Mouse (Mus musculus) G1E (cell line): ENCODE results near the gene Gm21973. TPM values are rescaled to one million over a fixed set of nuclear protein-coding genes. Genes with fewer than 3 reads are reported as not detected.

Experiments used
- ATAC-seq: 2 replicates; pipeline ENCODE4 v1.8.0; 2016; ENCODE audit warnings: mild to moderate bottlenecking; ENCODE audit not compliant: insufficient number of reproducible peaks, poor library complexity, low FRiP score, severe bottlenecking; ENCODE audit errors: extremely low read depth
- DNase-seq: peaks from one replicate; pipeline ENCODE4 v3.0.0; 2012; ENCODE audit warnings: low spot score
- H3K27me3 ChIP-seq: 2 replicates; pipeline ENCODE4 v1.6.1; 2012; ENCODE audit warnings: mild to moderate bottlenecking, low read length, inconsistent platforms; ENCODE audit not compliant: insufficient read depth
- H3K36me3 ChIP-seq: replicated peaks from 2 replicates; pipeline ENCODE3; 2012; ENCODE audit warnings: mild to moderate bottlenecking, inconsistent platforms
- H3K4me1 ChIP-seq: 2 replicates; pipeline ENCODE4 v1.6.1; 2012; ENCODE audit warnings: low read depth, low read length, inconsistent platforms, mixed read lengths; ENCODE audit not compliant: insufficient read depth
- H3K4me3 ChIP-seq: 2 replicates; pipeline ENCODE4 v1.5.1; 2012; ENCODE audit warnings: low read depth, mild to moderate bottlenecking, inconsistent platforms, low read length, moderate library complexity, mixed read lengths
- H3K9me3 ChIP-seq: replicated peaks from 2 replicates; pipeline ENCODE4 v1.6.1; 2012; ENCODE audit warnings: inconsistent platforms
- CTCF ChIP-seq: IDR thresholded peaks from 2 replicates; pipeline ENCODE4 v1.5.1; 2012; ENCODE audit warnings: low read depth, low read length, inconsistent platforms, mixed read lengths
- GATA1 ChIP-seq: IDR thresholded peaks from 2 replicates; pipeline ENCODE4 v1.6.1; 2012; ENCODE audit warnings: borderline replicate concordance, low read length, inconsistent platforms, mixed read lengths
- GATA2 ChIP-seq: IDR thresholded peaks from 2 replicates; pipeline ENCODE4 v1.6.1; 2012; ENCODE audit warnings: low read depth, low read length, inconsistent platforms, borderline replicate concordance
- POLR2AphosphoS5 ChIP-seq: IDR thresholded peaks from 2 replicates; pipeline ENCODE4 v1.6.1; 2012; ENCODE audit warnings: low read depth, low read length, inconsistent platforms; ENCODE audit not compliant: insufficient replicate concordance
- TAL1 ChIP-seq: conservative IDR thresholded peaks from 2 replicates; pipeline ENCODE4 v1.6.1; 2012; ENCODE audit warnings: low read depth, low read length, inconsistent platforms, mixed read lengths
- polyA plus RNA-seq: library from polyadenylated mRNA; stranded (reverse); fragments of >175 nt; gene quantifications from 2 replicates; pipeline ENCODE4 v1.2.3, GENCODE M21; 2012
- total RNA-seq, 2 experiments: library from RNA; stranded (forward) in 1 of 2; stranded (reverse) in 1 of 2; fragments of 200-1000 nt in 1 of 2; fragments of >200 nt in 1 of 2; fragmentation: Nextera tagmentation in 1 of 2; gene quantifications; 2 replicates each; pipeline ENCODE4 v1.2.3; 2014 to 2017

Gm21973 gene
- total RNA-seq (2014; fragmentation: Nextera tagmentation) (not detected in 2 replicates), total RNA-seq (2017) (not detected in 2 replicates), polyA plus RNA-seq (not detected in 2 replicates)

DNA sequence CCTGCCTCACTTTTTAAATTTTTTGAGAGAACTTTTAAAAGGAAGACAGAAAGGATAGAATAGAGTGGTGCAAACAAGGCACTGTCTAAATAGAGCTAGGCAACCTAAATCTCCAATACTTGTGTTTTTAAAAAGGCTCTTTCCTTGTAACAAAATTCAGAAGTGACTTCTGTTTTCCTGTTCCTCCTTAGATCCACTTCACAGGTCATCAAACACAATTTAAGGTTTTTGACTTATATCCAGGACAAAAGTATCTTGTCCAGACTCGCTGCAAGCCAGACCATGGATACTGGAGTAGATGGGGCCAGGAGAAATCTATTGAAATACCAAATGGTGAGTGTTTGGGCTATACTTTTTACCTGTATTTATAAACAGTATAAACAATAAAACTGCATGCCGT is at the start of gene Gm21973:
Gene Gm21973 (plus strand): TSS at position 301 of the 400 bp plus-strand sequence.
- no peak for DNase-seq
- no peaks in the 10 kb centered on the region for H3K36me3 ChIP-seq
- TF ChIP-seq TAL1 (no peak), GATA1 (no peak), CTCF (no peak), GATA2 (no peak), POLR2AphosphoS5 (no peak)
- no peaks in the 10 kb centered on the region for H3K4me1 ChIP-seq
- H3K4me3 ChIP-seq = no peak within 1 kb of the TSS
- no peak for ATAC-seq
- H3K9me3 ChIP-seq = no peaks in the 10 kb centered on the region
- H3K27me3 ChIP-seq = no peaks in the 10 kb centered on the region

DNA sequence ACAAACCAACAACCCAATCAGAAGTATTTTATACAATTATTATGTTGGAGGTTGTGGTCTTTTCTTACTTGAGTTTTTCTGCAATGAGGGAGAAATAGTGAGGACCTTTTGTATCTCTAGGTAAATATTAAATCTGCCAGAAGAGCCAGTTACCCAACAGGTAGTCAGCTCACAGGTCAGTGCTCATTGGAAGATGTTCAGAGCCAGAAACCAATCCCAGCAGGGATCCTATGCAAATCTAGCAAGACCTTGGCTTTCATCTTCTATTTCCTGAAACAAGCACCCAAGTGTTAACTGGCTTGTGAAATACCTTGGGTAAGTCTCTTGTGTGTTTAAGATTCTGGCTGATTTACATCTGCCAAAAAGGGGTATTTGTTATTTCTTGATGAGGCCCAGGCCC is 48.8 kb upstream of the Gm21973 start:
- Histone ChIP-seq H3K27me3 (no peaks in the 10 kb centered on the region), H3K4me3 (no peak overlapping the region), H3K36me3 (no peaks in the 10 kb centered on the region), H3K4me1 (no peaks in the 10 kb centered on the region), H3K9me3 (no peaks in the 10 kb centered on the region)
- TF ChIP-seq POLR2AphosphoS5 (no peak), GATA2 (no peak), CTCF (no peak), TAL1 (no peak)
- no peak for DNase-seq
- ATAC-seq = no peak

DNA sequence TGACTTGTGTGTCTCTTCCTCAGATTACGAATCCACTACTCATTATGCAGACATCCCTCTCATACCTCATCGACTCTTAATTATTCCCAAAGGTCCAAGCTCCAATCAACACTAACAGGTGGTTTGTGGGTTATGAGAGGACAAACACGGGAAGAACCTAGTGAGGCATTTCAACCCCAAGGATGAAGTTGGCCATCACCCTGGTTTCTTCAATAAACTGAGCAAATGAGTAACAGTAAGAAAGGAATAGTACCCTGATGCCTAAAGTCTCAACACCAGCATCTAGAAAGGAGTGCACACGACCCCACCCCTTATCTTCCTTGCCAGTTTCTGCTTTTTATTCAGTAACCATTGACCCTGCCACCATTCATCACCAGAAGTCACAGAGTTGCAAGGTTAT is 47.7 kb upstream of the Gm21973 start:
- Histone ChIP-seq H3K27me3 (no peaks in the 10 kb centered on the region), H3K4me1 (no peaks in the 10 kb centered on the region), H3K9me3 (no peaks in the 10 kb centered on the region), H3K36me3 (no peaks in the 10 kb centered on the region), H3K4me3 (no peak overlapping the region)
- ATAC-seq = no peak
- no peak for DNase-seq
- TF ChIP-seq TAL1 (no peak), GATA2 (no peak), CTCF (no peak), GATA1 (no peak), POLR2AphosphoS5 (no peak)

DNA sequence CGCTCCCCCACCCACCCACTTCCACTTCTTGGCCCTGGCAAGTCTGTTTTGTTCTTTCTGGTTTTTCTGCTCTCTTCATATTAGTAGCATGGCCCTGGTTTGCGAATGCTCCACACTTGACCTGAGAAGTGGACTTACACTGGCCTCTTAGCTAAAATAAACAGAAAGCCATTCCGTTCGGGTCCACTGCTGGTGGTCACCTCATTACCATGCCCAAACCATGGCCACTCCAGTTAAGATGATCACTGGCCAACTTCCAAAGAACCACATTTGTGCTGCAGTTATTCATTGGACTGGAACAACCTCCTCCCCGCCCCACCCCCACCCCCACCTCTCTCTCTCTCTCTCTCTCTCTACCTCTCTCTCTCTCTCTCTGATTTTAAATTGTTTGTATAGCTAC is 43.6 kb upstream of the Gm21973 start:
- DNase-seq (no peak), ATAC-seq (no peak)
- no peaks in the 10 kb centered on the region for H3K36me3 ChIP-seq
- no peaks in the 10 kb centered on the region for H3K4me1 ChIP-seq
- H3K4me3 ChIP-seq = no peak overlapping the region
- H3K27me3 ChIP-seq = no peaks in the 10 kb centered on the region
- no peaks in the 10 kb centered on the region for H3K9me3 ChIP-seq
- no peak for TF ChIP-seq TAL1
- TF ChIP-seq GATA2 = no peak
- TF ChIP-seq GATA1 = no peak
- no peak for TF ChIP-seq POLR2AphosphoS5
- no peak for TF ChIP-seq CTCF

DNA sequence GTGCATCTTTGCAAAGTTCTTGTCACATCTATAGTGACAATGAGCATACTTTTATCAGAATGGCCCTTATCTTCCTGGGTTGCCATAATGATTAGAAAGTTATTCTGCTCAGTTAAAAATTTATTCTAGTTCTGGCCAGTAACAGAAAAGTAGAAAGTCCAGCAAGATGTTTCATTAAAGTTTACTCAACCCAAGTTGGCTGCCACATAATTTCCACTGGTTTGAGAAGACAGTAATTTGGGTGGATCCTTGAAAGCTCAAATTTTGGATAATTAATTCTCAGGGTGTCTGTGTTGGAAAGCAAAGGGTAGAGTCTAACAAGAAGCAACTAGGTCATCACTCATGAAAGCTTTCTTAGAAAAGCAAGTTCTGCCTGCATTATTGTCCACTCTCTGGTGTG is 41.5 kb upstream of the Gm21973 start:
- Histone ChIP-seq H3K4me1 (no peaks in the 10 kb centered on the region), H3K27me3 (no peaks in the 10 kb centered on the region), H3K36me3 (no peaks in the 10 kb centered on the region), H3K4me3 (no peak overlapping the region), H3K9me3 (no peaks in the 10 kb centered on the region)
- DNase-seq (no peak), ATAC-seq (no peak)
- TF ChIP-seq GATA1 (no peak), TAL1 (no peak), GATA2 (no peak), CTCF (no peak), POLR2AphosphoS5 (no peak)

DNA sequence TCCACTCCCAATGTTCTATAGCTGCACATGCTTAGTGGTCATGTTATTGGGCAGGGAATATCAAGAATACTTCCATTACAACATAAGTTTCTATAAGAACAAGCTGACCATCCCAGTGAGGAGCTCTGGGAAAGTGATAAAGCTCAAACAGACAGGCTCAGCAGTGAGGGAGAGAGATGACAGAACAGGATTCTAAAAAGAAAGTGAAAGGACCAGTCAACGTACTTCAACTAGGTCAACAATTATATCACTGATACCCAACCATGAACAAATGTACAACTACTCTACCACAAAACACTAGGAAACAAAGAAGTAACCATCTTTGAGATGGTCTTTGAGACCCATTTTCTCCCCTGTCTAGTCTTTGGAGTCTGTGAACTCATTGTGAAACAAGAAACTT is 28.6 kb upstream of the Gm21973 start:
- TF ChIP-seq GATA1 = no peak
- H3K4me3 ChIP-seq = no peak overlapping the region
- ATAC-seq (no peak), DNase-seq (no peak)
- no peaks in the 10 kb centered on the region for H3K36me3 ChIP-seq
- H3K4me1 ChIP-seq = no peaks in the 10 kb centered on the region
- no peaks in the 10 kb centered on the region for H3K27me3 ChIP-seq
- no peaks in the 10 kb centered on the region for H3K9me3 ChIP-seq

DNA sequence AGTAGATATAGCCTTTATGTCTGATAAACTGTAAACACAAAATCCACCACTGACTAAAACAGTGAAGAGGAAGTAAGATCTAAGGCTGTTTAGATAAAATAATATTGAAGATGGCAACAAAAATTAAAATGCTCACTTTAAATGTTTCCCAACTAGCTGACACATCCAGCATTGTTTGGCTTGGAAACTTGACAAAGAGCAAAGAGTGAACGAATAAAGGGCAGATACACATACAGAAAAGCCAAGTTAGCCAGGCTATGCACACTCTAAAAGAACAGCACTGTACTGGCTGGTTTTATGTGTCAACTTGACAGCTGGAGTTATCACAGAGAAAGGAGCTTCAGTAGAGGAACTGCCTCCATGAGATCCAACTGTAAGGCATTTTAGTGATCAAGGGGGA is 27.1 kb upstream of the Gm21973 start:
- TF ChIP-seq POLR2AphosphoS5 = no peak
- TF ChIP-seq TAL1 = no peak
- TF ChIP-seq GATA2 = no peak
- TF ChIP-seq CTCF = no peak
- TF ChIP-seq GATA1 = no peak
- Histone ChIP-seq H3K4me1 (no peaks in the 10 kb centered on the region), H3K4me3 (no peak overlapping the region), H3K9me3 (no peaks in the 10 kb centered on the region), H3K27me3 (no peaks in the 10 kb centered on the region), H3K36me3 (no peaks in the 10 kb centered on the region)
- ATAC-seq = no peak
- DNase-seq = no peak
